Mouse (Mus musculus): Measurements from ENCODE around the gene Rbm38. TPM values are rescaled to one million over a fixed set of nuclear protein-coding genes. Genes with fewer than 3 reads are reported as not detected.

Gene Rbm38
- polyA plus RNA-seq, 1 experiment from 2014 or later = 119 TPM

DNA sequence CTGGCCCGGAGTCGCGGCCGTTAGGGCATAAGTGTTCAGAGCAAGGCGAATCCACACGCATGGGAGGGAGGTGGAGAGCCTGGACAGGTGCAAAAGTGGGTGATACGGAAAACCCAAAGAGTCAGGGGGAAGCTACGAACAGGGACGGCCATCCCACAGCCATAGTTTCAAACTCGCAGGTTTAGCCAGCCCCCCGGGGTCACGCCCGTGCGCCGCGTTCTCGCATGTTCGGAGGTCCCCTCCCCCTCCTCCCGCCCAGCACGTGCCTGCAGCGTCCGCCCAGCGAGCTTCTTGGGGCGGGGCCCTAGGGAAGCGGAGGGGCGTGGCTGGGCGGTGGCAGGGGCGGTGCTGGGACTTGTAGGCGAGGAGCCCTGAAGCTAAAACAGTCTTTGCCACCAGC is 508 bp upstream of the Rbm38 start:
- peaks cover 44% of the 10 kb centered on the region for H3K27me3 ChIP-seq (ENCODE audit: poor library complexity, severe bottlenecking)
- H3K9me3 ChIP-seq = no peaks in the 10 kb centered on the region
- under 1% methylated on average over 29 of the region's 29 CpGs for WGBS
- peaks cover 35% of the 10 kb centered on the region for H3K36me3 ChIP-seq (replicated peaks)
- H3K4me3 ChIP-seq = peak overlapping the region; percentile 55
- DNase-seq (ENCODE audit: extremely low spot score, low spot score) = peak; percentile 89
- H3K4me1 ChIP-seq = peaks cover 55% of the 10 kb centered on the region
- H3K27ac ChIP-seq = peak overlapping the region; percentile 86

DNA sequence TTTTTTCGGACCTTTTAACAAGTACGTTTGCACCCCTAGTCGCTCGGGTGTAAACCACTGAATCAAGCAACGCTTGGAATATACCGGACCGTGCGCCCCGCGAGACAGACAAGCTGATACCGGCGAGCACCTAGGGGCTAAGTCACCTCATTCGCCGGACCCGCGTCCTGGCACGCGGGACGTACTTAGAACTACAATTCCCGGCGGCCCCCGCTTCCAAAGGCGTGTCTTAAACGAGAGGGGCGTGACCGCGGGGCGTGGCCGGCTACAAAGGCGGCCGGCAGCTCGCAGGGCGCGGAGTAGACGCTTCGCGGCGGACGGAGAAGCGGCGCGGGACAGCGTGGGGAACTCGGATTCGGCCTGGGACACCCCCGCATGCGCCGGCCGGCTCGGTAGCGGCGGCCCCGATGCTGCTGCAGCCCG is 1.3 kb downstream of the Rbm38 start:
- peaks cover 74% of the 10 kb centered on the region for H3K4me1 ChIP-seq

DNA sequence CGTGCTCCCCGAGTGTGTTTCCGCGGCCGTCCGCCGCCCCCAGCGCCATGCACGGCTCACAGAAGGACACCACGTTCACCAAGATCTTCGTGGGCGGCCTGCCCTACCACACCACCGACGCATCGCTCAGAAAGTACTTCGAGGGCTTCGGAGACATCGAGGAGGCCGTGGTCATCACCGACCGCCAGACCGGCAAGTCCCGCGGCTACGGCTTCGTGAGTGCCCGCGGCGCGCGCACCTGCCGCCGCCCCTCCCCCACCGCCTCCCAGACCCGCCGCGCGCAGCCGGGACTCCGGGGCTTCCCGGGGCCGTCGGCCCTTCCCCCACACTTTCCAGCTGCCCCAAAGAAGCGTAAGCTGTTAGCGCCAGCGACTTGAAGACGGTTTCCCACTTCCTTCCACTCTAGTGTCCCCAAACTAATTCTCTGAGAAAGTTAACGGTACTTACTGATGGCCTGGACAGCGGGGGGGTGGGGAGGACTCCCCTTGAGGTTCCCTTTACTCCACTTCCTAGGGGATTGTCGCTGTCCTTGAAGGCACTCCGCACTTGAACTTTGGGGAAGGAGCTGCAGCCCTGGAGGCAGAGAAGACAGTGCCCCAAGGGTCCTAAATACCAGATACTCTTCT is 1.9 kb downstream of the Rbm38 start:
- Histone ChIP-seq H3K4me3 (peak overlapping the region; percentile 69), H3K27ac (peak overlapping the region; percentile 95), H3K36me3 (replicated peaks) (peaks cover 42% of the 10 kb centered on the region), H3K4me1 (peaks cover 78% of the 10 kb centered on the region), H3K27me3 (ENCODE audit: poor library complexity, severe bottlenecking) (peaks cover 42% of the 10 kb centered on the region), H3K9me3 (no peaks in the 10 kb centered on the region)
- DNase-seq (ENCODE audit: extremely low spot score, low spot score) = peak; percentile 68
- under 1% methylated on average over 51 of the region's 51 CpGs for WGBS

More for the DNA sequence above, 1.3 kb downstream of the Rbm38 start:
- no peaks in the 10 kb centered on the region for H3K9me3 ChIP-seq
- peak overlapping the region; percentile 69 for H3K4me3 ChIP-seq
- peaks cover 44% of the 10 kb centered on the region for H3K27me3 ChIP-seq (ENCODE audit: poor library complexity, severe bottlenecking)
- H3K36me3 ChIP-seq (replicated peaks) = peaks cover 36% of the 10 kb centered on the region
- under 1% methylated on average over 54 of the region's 54 CpGs for WGBS
- peak; percentile 93 for DNase-seq (ENCODE audit: extremely low spot score, low spot score)
- peak overlapping the region; percentile 95 for H3K27ac ChIP-seq

DNA sequence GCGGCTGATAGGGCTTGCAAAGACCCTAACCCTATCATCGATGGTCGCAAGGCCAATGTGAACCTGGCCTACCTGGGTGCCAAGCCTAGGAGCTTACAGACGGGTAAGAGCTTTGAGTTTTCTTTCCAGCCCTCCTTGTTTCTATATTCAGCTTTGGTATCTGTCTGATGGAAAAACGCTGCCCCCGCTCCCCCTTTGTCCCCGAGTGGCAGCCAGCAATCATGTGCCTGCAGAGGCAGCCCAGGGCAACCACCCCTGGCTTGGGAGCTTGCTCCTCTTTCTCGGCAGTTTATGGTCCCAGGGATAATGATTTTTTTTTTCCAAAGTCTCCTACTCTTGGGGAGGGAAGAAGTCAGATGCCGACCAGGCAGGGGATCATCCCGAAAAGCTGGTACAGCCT is 2.5 kb downstream of the Rbm38 start:
- Histone ChIP-seq H3K4me1 (peaks cover 84% of the 10 kb centered on the region), H3K27me3 (ENCODE audit: poor library complexity, severe bottlenecking) (peaks cover 36% of the 10 kb centered on the region), H3K9me3 (no peaks in the 10 kb centered on the region), H3K36me3 (replicated peaks) (peaks cover 48% of the 10 kb centered on the region), H3K4me3 (peak overlapping the region; percentile 69), H3K27ac (peak overlapping the region; percentile 95)
- DNase-seq (ENCODE audit: extremely low spot score, low spot score) = no peak
- 35% methylated on average over 10 of the region's 10 CpGs for WGBS

DNA sequence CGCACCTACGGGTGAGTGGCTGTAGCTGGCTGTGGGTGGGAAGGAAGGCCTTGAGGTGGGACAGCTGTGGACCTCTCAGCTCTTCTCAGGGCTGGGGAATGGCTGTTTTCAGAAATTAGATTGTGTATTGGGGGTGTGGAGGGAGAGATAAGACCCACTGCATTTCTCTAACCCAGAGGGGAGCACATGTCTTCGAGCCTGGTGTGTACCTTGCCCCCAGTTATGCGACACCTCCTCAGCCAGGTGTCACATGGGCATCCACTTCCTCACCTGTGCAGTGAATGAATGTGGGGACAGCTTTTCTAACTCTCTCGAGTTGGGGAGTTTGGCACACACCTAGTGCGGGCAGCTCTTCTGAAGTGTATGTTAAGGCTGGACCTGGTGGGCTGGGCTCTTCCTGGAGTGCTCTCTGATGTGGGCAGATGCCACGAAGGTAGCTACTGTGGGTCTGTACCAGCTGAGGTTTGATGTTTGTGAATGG is 3.1 kb downstream of the Rbm38 start:
- peak overlapping the region; percentile 69 for H3K4me3 ChIP-seq
- H3K4me1 ChIP-seq = peaks cover 88% of the 10 kb centered on the region
- H3K27me3 ChIP-seq (ENCODE audit: poor library complexity, severe bottlenecking) = peaks cover 30% of the 10 kb centered on the region
- H3K36me3 ChIP-seq (replicated peaks) = peaks cover 54% of the 10 kb centered on the region
- no peak for DNase-seq (ENCODE audit: extremely low spot score, low spot score)
- 84% methylated on average over 7 of the region's 7 CpGs for WGBS
- H3K27ac ChIP-seq = peak overlapping the region; percentile 95; the same call in 1 of the 2 replicates
- no peaks in the 10 kb centered on the region for H3K9me3 ChIP-seq

DNA sequence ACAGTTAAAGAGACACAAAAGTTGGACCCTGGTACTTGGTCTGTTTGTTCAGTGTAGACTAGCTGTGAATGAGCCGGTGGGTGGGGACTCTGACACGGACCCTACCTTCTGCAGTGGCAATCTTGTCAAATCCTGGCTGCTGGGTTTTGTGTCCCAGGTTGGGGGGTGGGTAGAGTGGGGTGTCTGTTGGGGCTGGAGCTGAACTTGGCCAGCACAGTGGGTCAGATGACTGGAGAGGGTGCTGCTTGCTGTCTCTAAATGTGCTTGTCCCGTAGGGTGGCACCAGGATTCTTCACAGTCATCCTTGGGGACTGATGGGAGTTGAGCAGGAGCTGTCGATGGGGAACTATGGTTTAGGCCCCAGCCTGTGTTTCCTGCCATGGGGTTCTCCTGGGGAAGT is 3.7 kb downstream of the Rbm38 start:
- H3K9me3 ChIP-seq = no peaks in the 10 kb centered on the region
- 0 out of 2 replicates have a peak overlapping the region, but pooled peaks have one; percentile 1 for H3K27ac ChIP-seq
- peaks cover 88% of the 10 kb centered on the region for H3K4me1 ChIP-seq
- H3K36me3 ChIP-seq (replicated peaks) = peaks cover 60% of the 10 kb centered on the region
- H3K27me3 ChIP-seq (ENCODE audit: poor library complexity, severe bottlenecking) = peaks cover 24% of the 10 kb centered on the region
- 86% methylated on average over 4 of the region's 4 CpGs for WGBS
- no peak for DNase-seq (ENCODE audit: extremely low spot score, low spot score)
- H3K4me3 ChIP-seq = peak overlapping the region; percentile 69

DNA sequence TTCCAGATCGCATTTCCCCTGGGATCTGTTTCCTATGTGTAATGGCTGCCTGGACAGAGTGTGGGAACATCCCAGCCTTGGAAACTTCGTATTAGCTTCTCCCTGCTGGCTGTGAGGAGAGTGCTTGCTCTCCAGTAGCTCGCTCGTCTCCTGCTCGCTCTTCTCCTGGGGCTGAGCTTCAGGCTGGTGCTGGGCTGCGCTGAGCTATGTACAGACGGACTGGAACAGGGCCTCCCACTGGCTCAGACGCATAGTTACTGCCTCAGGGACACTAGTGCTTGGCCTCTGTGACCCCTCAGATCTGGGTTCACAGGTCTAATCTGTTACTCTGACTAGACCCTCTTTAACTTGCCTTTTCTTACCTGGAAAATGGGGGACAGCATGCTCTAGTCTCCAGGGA is 4.1 kb downstream of the Rbm38 start:
- Histone ChIP-seq H3K4me1 (peaks cover 84% of the 10 kb centered on the region), H3K9me3 (no peaks in the 10 kb centered on the region), H3K27ac (0 out of 2 replicates have a peak overlapping the region, but pooled peaks have one; percentile 1), H3K36me3 (replicated peaks) (peaks cover 64% of the 10 kb centered on the region), H3K4me3 (peak overlapping the region; percentile 69; the same call in 1 of the 2 replicates), H3K27me3 (ENCODE audit: poor library complexity, severe bottlenecking) (peaks cover 20% of the 10 kb centered on the region)
- DNase-seq (ENCODE audit: extremely low spot score, low spot score) = no peak
- 79% methylated on average over 8 of the region's 8 CpGs for WGBS

DNA sequence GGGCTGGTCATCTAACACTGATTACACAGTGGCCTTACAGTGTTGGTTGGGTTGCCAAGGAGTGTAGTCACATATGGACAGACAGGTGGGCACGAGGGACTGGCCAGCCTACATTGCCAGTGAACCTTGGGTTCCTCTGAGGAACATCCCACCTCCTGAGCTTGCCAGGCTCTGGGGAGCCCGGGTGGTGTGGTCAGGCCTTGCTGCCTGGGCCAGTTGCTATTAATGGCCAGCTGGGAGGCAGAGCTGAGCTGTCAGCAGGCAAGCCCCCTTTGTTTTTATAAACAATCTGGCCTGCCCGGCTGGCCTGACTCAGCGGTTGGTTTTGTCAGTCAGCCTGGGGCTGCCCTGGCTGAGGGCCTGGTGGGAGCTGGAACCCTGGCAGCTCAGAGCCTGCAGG is 4.6 kb downstream of the Rbm38 start:
- Histone ChIP-seq H3K27me3 (ENCODE audit: poor library complexity, severe bottlenecking) (peaks cover 16% of the 10 kb centered on the region), H3K36me3 (replicated peaks) (peaks cover 69% of the 10 kb centered on the region), H3K27ac (no peak overlapping the region), H3K4me1 (peaks cover 79% of the 10 kb centered on the region), H3K9me3 (no peaks in the 10 kb centered on the region), H3K4me3 (peak overlapping the region; percentile 69; the same call in 1 of the 2 replicates)
- DNase-seq (ENCODE audit: extremely low spot score, low spot score) = no peak
- WGBS = 42% methylated on average over 4 of the region's 4 CpGs

DNA sequence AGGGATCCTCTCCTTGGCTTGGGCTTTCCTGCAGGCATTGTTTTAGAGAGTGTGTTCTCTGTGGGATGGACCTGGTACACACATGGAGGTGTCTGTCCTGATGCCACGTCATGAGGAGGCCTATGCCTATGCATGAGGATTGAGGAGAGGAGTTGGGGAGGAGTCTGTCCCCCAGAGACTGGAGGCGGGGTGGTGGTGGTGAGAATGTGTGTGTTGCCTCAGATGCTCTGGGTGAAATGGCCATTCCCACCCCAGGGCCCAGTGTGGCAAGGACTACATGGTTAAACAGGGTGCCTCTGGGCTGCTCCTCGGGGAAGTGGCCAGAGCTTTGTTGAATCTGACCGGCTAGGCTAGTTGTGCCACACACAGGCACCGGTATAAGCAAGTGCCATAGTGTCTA is 6.0 kb downstream of the Rbm38 start:
- H3K9me3 ChIP-seq = no peaks in the 10 kb centered on the region
- H3K4me1 ChIP-seq = peaks cover 69% of the 10 kb centered on the region
- H3K27me3 ChIP-seq (ENCODE audit: poor library complexity, severe bottlenecking) = peaks cover 3% of the 10 kb centered on the region
- 90% methylated on average over 5 of the region's 5 CpGs for WGBS
- H3K27ac ChIP-seq = no peak overlapping the region
- DNase-seq (ENCODE audit: extremely low spot score, low spot score) = no peak
- H3K4me3 ChIP-seq = no peak overlapping the region
- H3K36me3 ChIP-seq (replicated peaks) = peaks cover 83% of the 10 kb centered on the region

DNA sequence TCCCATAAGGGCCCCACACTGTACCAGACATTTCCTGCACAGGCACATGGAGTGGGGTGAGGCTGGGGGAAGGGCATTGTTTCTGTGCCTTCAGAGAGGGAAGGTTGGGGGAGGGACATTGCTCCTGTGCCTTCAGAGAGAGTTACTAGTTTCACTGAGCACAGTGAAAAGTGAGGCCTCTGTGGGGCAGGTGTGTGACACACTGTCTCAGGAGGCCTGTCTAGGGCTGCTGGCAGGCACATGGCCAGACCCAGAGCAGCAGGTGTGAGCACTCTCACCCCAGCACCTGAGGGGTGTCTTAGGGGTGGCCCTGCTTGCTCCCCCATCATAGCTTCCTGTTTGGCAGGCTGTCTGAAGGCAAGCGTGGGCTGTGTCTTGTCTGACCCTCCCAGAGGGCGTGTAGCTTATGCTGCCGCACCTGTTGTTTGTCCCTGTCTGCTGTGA is 6.4 kb downstream of the Rbm38 start:
- no peaks in the 10 kb centered on the region for H3K9me3 ChIP-seq
- no peaks in the 10 kb centered on the region for H3K27me3 ChIP-seq (ENCODE audit: poor library complexity, severe bottlenecking)
- no peak overlapping the region for H3K4me3 ChIP-seq
- H3K27ac ChIP-seq = no peak overlapping the region
- H3K36me3 ChIP-seq (replicated peaks) = peaks cover 87% of the 10 kb centered on the region
- H3K4me1 ChIP-seq = peaks cover 69% of the 10 kb centered on the region
- no peak for DNase-seq (ENCODE audit: extremely low spot score, low spot score)
- WGBS = 87% methylated on average over 3 of the region's 3 CpGs

DNA sequence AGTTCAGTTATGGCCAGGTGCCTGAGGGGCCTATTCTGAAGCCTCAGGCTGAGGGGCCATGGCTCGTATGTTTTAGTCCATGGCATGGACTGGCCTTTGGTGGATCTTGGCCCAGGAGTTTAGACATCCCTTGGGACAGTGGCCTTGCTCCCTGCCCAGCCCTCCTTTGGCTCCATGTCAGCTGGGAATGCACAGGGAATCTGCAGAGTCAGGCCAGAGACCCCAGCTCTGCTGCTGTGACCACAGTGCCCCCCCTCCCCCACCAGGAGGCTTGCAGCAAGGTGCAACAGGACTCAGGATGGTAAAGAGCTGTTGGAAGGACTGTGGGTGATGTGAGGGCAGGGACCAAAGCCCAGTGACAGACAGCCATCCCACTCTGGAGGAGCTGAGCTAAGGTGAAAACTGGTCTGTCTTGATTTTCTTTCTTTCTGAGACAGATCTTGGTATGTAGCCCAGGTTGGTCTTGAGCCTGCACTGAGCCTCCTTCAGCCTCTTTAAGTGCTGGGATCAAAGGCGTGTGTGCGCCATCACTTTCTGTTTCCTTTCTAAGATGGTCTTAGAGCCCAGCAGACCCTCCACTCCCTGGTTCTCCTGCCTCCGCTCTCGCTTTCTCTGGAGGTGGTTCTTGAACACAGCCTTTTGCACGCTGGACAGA is 7.0 kb downstream of the Rbm38 start:
- DNase-seq (ENCODE audit: extremely low spot score, low spot score) = no peak
- Histone ChIP-seq H3K27ac (no peak overlapping the region), H3K9me3 (no peaks in the 10 kb centered on the region), H3K27me3 (ENCODE audit: poor library complexity, severe bottlenecking) (no peaks in the 10 kb centered on the region), H3K36me3 (replicated peaks) (peaks cover 93% of the 10 kb centered on the region), H3K4me3 (no peak overlapping the region), H3K4me1 (peaks cover 66% of the 10 kb centered on the region)
- WGBS = 90% methylated on average over 6 of the region's 6 CpGs

DNA sequence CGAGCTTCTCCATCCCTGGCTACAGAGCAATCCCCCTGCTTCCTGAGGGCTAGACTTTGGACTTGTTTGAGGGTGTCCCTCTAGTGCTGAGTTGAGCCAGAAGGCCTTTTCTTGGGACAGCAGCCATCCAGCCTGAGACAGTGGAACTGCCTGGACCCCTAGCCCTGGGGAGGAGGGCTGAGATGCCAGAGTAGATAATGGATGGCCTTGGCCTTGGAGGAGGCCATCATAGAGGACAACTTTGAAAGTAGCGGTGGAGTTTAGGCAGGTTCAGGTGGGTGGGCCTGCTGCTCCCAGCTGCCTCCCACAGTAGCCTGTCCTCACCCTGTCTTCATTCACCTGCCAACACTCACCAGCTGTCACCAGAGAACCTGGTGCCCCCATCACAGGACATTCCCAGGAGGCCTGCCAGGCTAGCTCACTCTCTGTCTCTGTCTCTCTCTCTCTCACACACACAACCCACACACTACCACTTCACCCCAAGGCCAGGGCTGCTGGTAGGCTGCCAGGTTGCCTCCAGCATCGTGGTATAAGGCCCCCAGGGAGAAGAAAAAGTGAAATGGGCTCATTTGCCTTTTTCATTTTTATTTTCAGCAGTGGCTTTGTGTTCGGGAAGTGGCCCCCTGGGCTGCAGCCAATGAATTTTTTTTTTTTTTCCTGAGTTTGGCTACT is 7.7 kb downstream of the Rbm38 start:
- Histone ChIP-seq H3K9me3 (no peaks in the 10 kb centered on the region), H3K4me3 (no peak overlapping the region), H3K36me3 (replicated peaks) (peaks cover 100% of the 10 kb centered on the region), H3K27me3 (ENCODE audit: poor library complexity, severe bottlenecking) (no peaks in the 10 kb centered on the region), H3K4me1 (peaks cover 63% of the 10 kb centered on the region), H3K27ac (no peak overlapping the region)
- WGBS = 86% methylated on average over 4 of the region's 4 CpGs
- DNase-seq (ENCODE audit: extremely low spot score, low spot score) = no peak
